Mouse (Mus musculus) neural tube, embryonic 12.5 days (tissue): Measurements from ENCODE around the gene Gm26897. TPM values are rescaled to one million over a fixed set of nuclear protein-coding genes. Genes with fewer than 3 reads are reported as not detected.

ENCODE experiments used
- ATAC-seq: fragments of 200-750 bp; cut with Nextera tagmentation; 2 replicates; pipeline ENCODE4 v1.8.0; 2017; ENCODE audit warnings: low read depth, mild to moderate bottlenecking, moderate TSS enrichment, moderate library complexity; ENCODE audit not compliant: low FRiP score
- H3K27ac ChIP-seq: fragments of 300-500 bp; sonication (generic); 2 replicates; pipeline ENCODE4 v1.5.1; 2016
- H3K27me3 ChIP-seq: fragments of 300-500 bp; sonication (generic); replicated peaks from 2 replicates; pipeline ENCODE4 v1.6.1; 2016; ENCODE audit warnings: mild to moderate bottlenecking
- H3K36me3 ChIP-seq: fragments of 300-500 bp; sonication (generic); 2 replicates; pipeline ENCODE4 v1.6.1; 2016; ENCODE audit warnings: mild to moderate bottlenecking
- H3K4me1 ChIP-seq: fragments of 300-500 bp; sonication (generic); 2 replicates; pipeline ENCODE4 v1.6.1; 2016
- H3K4me2 ChIP-seq: fragments of 300-500 bp; sonication (generic); replicated peaks from 2 replicates; pipeline ENCODE4 v1.6.1; 2016; ENCODE audit warnings: mild to moderate bottlenecking
- H3K4me3 ChIP-seq: fragments of 300-500 bp; sonication (generic); 2 replicates; pipeline ENCODE4 v1.5.1; 2016
- H3K9ac ChIP-seq: fragments of 300-500 bp; sonication (generic); 2 replicates; pipeline ENCODE4 v1.6.1; 2016; ENCODE audit warnings: mild to moderate bottlenecking
- H3K9me3 ChIP-seq: fragments of 300-500 bp; sonication (generic); 2 replicates; pipeline ENCODE4 v1.6.1; 2016; ENCODE audit warnings: mild to moderate bottlenecking
- WGBS: fragments of 180-500 bp; shearing (Covaris S2); methylation state at CpG from one replicate; pipeline ENCODE4 v1.1.7; 2016; 5-methylcytosine and 5-hydroxymethylcytosine counted together
- polyA plus RNA-seq: library from polyadenylated mRNA; unstranded; fragments of >200 nt; fragmentation: Nextera tagmentation; extraction: Ambion mirVana; gene quantifications from 2 replicates; pipeline ENCODE4 v1.2.1, GENCODE M21; 2016

The Gm26897 gene
- polyA plus RNA-seq, 1 experiment from 2014 or later, result not detected

- ATAC-seq, result peak; percentile 75
- H3K36me3 ChIP-seq, result no peaks in the 10 kb centered on the region
- H3K4me2 ChIP-seq, result peak overlapping the region; percentile 18
- WGBS, result 24% methylated on average over 22 of the region's 22 CpGs
- H3K27ac ChIP-seq, result peak overlapping the region; percentile 64
- H3K4me3 ChIP-seq, result no peak overlapping the region; the same call in 1 of the 2 replicates
- no peaks in the 10 kb centered on the region; the same call in 1 of the 2 replicates for H3K27me3 ChIP-seq
- H3K9ac ChIP-seq, result no peak overlapping the region
- H3K9me3 ChIP-seq, result peaks cover 4% of the 10 kb centered on the region
- H3K4me1 ChIP-seq, result peaks cover 33% of the 10 kb centered on the region
Observed at GRCm38 (mm10) chr5:111725195-111725920, 8.4 kb upstream of the Gm26897 start.

GRCm38 (mm10) chr5:111728411-111728810 lies 5.3 kb upstream of the Gm26897 start:
- no peak for ATAC-seq
- Histone ChIP-seq H3K9me3 (peaks cover 4% of the 10 kb centered on the region), H3K9ac (no peak overlapping the region), H3K27ac (no peak overlapping the region), H3K36me3 (no peaks in the 10 kb centered on the region), H3K4me3 (no peak overlapping the region), H3K27me3 (no peaks in the 10 kb centered on the region), H3K4me2 (no peak overlapping the region), H3K4me1 (peaks cover 38% of the 10 kb centered on the region)
- WGBS, result 76% methylated on average over 4 of the region's 4 CpGs

- H3K4me3 ChIP-seq, result no peak overlapping the region
- H3K9ac ChIP-seq, result peak overlapping the region; percentile 8; the same call in 1 of the 2 replicates
- H3K27ac ChIP-seq, result peak overlapping the region; percentile 38; the same call in 1 of the 2 replicates
- 6% methylated on average over 16 of the region's 16 CpGs for WGBS
- ATAC-seq, result peak; percentile 13; the same call in 1 of the 2 replicates
- peaks cover 9% of the 10 kb centered on the region for H3K9me3 ChIP-seq
- H3K27me3 ChIP-seq, result no peaks in the 10 kb centered on the region
- peak overlapping the region; percentile 2; the same call in 1 of the 2 replicates for H3K4me2 ChIP-seq
- H3K4me1 ChIP-seq, result peaks cover 21% of the 10 kb centered on the region
- peaks cover 5% of the 10 kb centered on the region; the same call in 1 of the 2 replicates for H3K36me3 ChIP-seq
Observed at GRCm38 (mm10) chr5:111730560-111731167, 3.1 kb upstream of the Gm26897 start.

GRCm38 (mm10) chr5:111732194-111732593 lies 1.5 kb upstream of the Gm26897 start:
- Histone ChIP-seq H3K4me2 (no peak overlapping the region), H3K4me3 (no peak overlapping the region), H3K4me1 (peaks cover 11% of the 10 kb centered on the region), H3K9me3 (peaks cover 9% of the 10 kb centered on the region), H3K36me3 (peaks cover 5% of the 10 kb centered on the region; the same call in 1 of the 2 replicates), H3K27me3 (no peaks in the 10 kb centered on the region), H3K9ac (no peak overlapping the region; the same call in 1 of the 2 replicates), H3K27ac (no peak overlapping the region)
- no peak for ATAC-seq
- WGBS, result 74% methylated on average over 2 of the region's 2 CpGs

- Histone ChIP-seq H3K9me3 (no peaks in the 10 kb centered on the region), H3K36me3 (peaks cover 2% of the 10 kb centered on the region; the same call in 1 of the 2 replicates), H3K27ac (no peak overlapping the region), H3K4me3 (no peak overlapping the region), H3K9ac (no peak overlapping the region), H3K4me1 (peaks cover 36% of the 10 kb centered on the region), H3K4me2 (no peak overlapping the region), H3K27me3 (0 out of 2 replicates have a peak, but pooled peaks cover 16% of the 10 kb centered on the region)
- ATAC-seq, result no peak
- 72% methylated on average over 6 of the region's 6 CpGs for WGBS
Observed at GRCm38 (mm10) chr5:111739480-111739879, 5.8 kb downstream of the Gm26897 start.

- Histone ChIP-seq H3K27me3 (0 out of 2 replicates have a peak, but pooled peaks cover 16% of the 10 kb centered on the region), H3K27ac (no peak overlapping the region), H3K9me3 (no peaks in the 10 kb centered on the region), H3K9ac (no peak overlapping the region), H3K4me2 (no peak overlapping the region), H3K4me3 (no peak overlapping the region), H3K4me1 (peaks cover 36% of the 10 kb centered on the region), H3K36me3 (peaks cover 4% of the 10 kb centered on the region; the same call in 1 of the 2 replicates)
- ATAC-seq, result peak; percentile 65
- WGBS, result 18% methylated on average over 16 of the region's 16 CpGs
Observed at GRCm38 (mm10) chr5:111740384-111741275, 6.9 kb downstream of the Gm26897 start.

GRCm38 (mm10) chr5:111741352-111741751 lies 7.6 kb downstream of the Gm26897 start:
- no peak overlapping the region for H3K27ac ChIP-seq
- H3K9ac ChIP-seq, result no peak overlapping the region

GRCm38 (mm10) chr5:111742290-111742898 lies 8.7 kb downstream of the Gm26897 start:
- H3K27ac ChIP-seq, result peak overlapping the region; percentile 28; the same call in 1 of the 2 replicates
- 0 out of 2 replicates have a peak overlapping the region, but pooled peaks have one; percentile 2 for H3K9ac ChIP-seq
- peaks cover 4% of the 10 kb centered on the region; the same call in 1 of the 2 replicates for H3K36me3 ChIP-seq
- 10% methylated on average over 13 of the region's 13 CpGs for WGBS
- peaks cover 36% of the 10 kb centered on the region for H3K4me1 ChIP-seq
- peak; percentile 57 for ATAC-seq
- no peaks in the 10 kb centered on the region for H3K9me3 ChIP-seq
- no peak overlapping the region for H3K4me3 ChIP-seq
- H3K4me2 ChIP-seq, result peak overlapping the region; percentile 30
- 0 out of 2 replicates have a peak, but pooled peaks cover 16% of the 10 kb centered on the region for H3K27me3 ChIP-seq

More at GRCm38 (mm10) chr5:111741352-111741751, 7.6 kb downstream of the Gm26897 start:
- ATAC-seq, result 0 out of 2 replicates have a peak, but pooled peaks have one; percentile 21
- Histone ChIP-seq H3K36me3 (peaks cover 4% of the 10 kb centered on the region; the same call in 1 of the 2 replicates), H3K4me2 (peak overlapping the region; percentile 30; the same call in 1 of the 2 replicates), H3K4me3 (no peak overlapping the region), H3K9me3 (no peaks in the 10 kb centered on the region), H3K4me1 (peaks cover 36% of the 10 kb centered on the region), H3K27me3 (0 out of 2 replicates have a peak, but pooled peaks cover 16% of the 10 kb centered on the region)
- WGBS, result 3% methylated on average over 11 of the region's 11 CpGs

- Histone ChIP-seq H3K27me3 (0 out of 2 replicates have a peak, but pooled peaks cover 3% of the 10 kb centered on the region), H3K36me3 (peaks cover 4% of the 10 kb centered on the region; the same call in 1 of the 2 replicates), H3K9me3 (no peaks in the 10 kb centered on the region), H3K4me1 (peaks cover 7% of the 10 kb centered on the region), H3K4me3 (no peak overlapping the region), H3K27ac (no peak overlapping the region), H3K9ac (no peak overlapping the region), H3K4me2 (no peak overlapping the region)
- 91% methylated on average over 5 of the region's 5 CpGs for WGBS
- no peak for ATAC-seq
Observed at GRCm38 (mm10) chr5:111749599-111749998, 15.9 kb downstream of the Gm26897 start.

- Histone ChIP-seq H3K9me3 (no peaks in the 10 kb centered on the region), H3K4me2 (no peak overlapping the region), H3K27ac (no peak overlapping the region), H3K27me3 (0 out of 2 replicates have a peak, but pooled peaks cover 3% of the 10 kb centered on the region), H3K4me1 (peaks cover 12% of the 10 kb centered on the region), H3K4me3 (no peak overlapping the region), H3K36me3 (no peaks in the 10 kb centered on the region; the same call in 1 of the 2 replicates), H3K9ac (no peak overlapping the region)
- no peak for ATAC-seq
- 75% methylated on average over 13 of the region's 13 CpGs for WGBS
Observed at GRCm38 (mm10) chr5:111750092-111750491, 16.4 kb downstream of the Gm26897 start.
